Mouse (Mus musculus) erythroblast, embryonic 14.5 days (primary cell): ENCODE data around the gene Masp2. TPM values are rescaled to one million over a fixed set of nuclear protein-coding genes. Genes with fewer than 3 reads are reported as not detected.

Experiments used
- H3K27me3 ChIP-seq: 2 replicates; pipeline ENCODE4 v1.6.1; 2012; ENCODE audit warnings: inconsistent platforms; ENCODE audit not compliant: control insufficient read depth
- H3K36me3 ChIP-seq: 2 replicates; pipeline ENCODE4 v1.6.1; 2012; ENCODE audit warnings: mild to moderate bottlenecking, inconsistent platforms; ENCODE audit not compliant: control insufficient read depth
- H3K4me1 ChIP-seq: 2 replicates; pipeline ENCODE4 v1.6.1; 2012; ENCODE audit warnings: inconsistent platforms; ENCODE audit not compliant: control insufficient read depth
- H3K4me3 ChIP-seq: replicated peaks from 2 replicates; pipeline ENCODE3; 2012; ENCODE audit warnings: moderate library complexity, mild to moderate bottlenecking, inconsistent platforms
- H3K9me3 ChIP-seq: 2 replicates; pipeline ENCODE4 v1.6.1; 2012; ENCODE audit warnings: low read length, inconsistent platforms, mixed read lengths; ENCODE audit not compliant: control insufficient read depth
- GATA1 ChIP-seq: IDR thresholded peaks from 2 replicates; pipeline ENCODE4 v1.6.1; 2012; ENCODE audit warnings: low read length, inconsistent platforms, mixed read lengths
- TAL1 ChIP-seq: IDR thresholded peaks from 3 replicates; pipeline ENCODE4 v1.6.1; 2012; ENCODE audit warnings: low read length, inconsistent platforms, mixed read lengths
- polyA plus RNA-seq: library from polyadenylated mRNA; stranded (reverse); fragments of >175 nt; gene quantifications from 2 replicates; pipeline ENCODE4 v1.2.3, GENCODE M21; 2012

Masp2 gene
- polyA plus RNA-seq, 1 experiment: 0.12 TPM

- H3K4me3 ChIP-seq: no peak overlapping the region
- peaks cover 17% of the 10 kb centered on the region for H3K4me1 ChIP-seq
- H3K27me3 ChIP-seq: no peaks in the 10 kb centered on the region
- peaks cover 17% of the 10 kb centered on the region for H3K9me3 ChIP-seq
- TF ChIP-seq TAL1 (no peak), GATA1 (no peak)
- H3K36me3 ChIP-seq: peaks cover 53% of the 10 kb centered on the region
Observed at GRCm38 (mm10) chr4:148595916-148596315, 6.4 kb upstream of the Masp2 start.

- Histone ChIP-seq H3K9me3 (peaks cover 17% of the 10 kb centered on the region), H3K4me3 (no peak overlapping the region), H3K27me3 (no peaks in the 10 kb centered on the region), H3K4me1 (peaks cover 11% of the 10 kb centered on the region), H3K36me3 (peaks cover 53% of the 10 kb centered on the region)
- TF ChIP-seq GATA1: no peak
- TF ChIP-seq TAL1: no peak
Observed at GRCm38 (mm10) chr4:148596731-148597130, 5.6 kb upstream of the Masp2 start.

- peaks cover 42% of the 10 kb centered on the region for H3K36me3 ChIP-seq
- H3K9me3 ChIP-seq: peaks cover 17% of the 10 kb centered on the region
- TF ChIP-seq GATA1 (no peak), TAL1 (no peak)
- no peaks in the 10 kb centered on the region for H3K27me3 ChIP-seq
- H3K4me1 ChIP-seq: 0 out of 2 replicates have a peak, but pooled peaks cover under 1% of the 10 kb centered on the region
- H3K4me3 ChIP-seq: no peak overlapping the region
Observed at GRCm38 (mm10) chr4:148598826-148599225, 3.5 kb upstream of the Masp2 start.

GRCm38 (mm10) chr4:148600316-148600715, 2.0 kb upstream of the Masp2 start:
- Histone ChIP-seq H3K27me3 (no peaks in the 10 kb centered on the region), H3K36me3 (peaks cover 27% of the 10 kb centered on the region)
- TF ChIP-seq TAL1: no peak
- TF ChIP-seq GATA1: no peak

GRCm38 (mm10) chr4:148601871-148602270, 483 bp upstream of the Masp2 start:
- TF ChIP-seq GATA1 (no peak), TAL1 (no peak)
- Histone ChIP-seq H3K4me3 (no peak overlapping the region), H3K4me1 (0 out of 2 replicates have a peak, but pooled peaks cover 2% of the 10 kb centered on the region)

More at GRCm38 (mm10) chr4:148600316-148600715, 2.0 kb upstream of the Masp2 start:
- H3K9me3 ChIP-seq: peaks cover 17% of the 10 kb centered on the region
- no peak overlapping the region for H3K4me3 ChIP-seq
- 0 out of 2 replicates have a peak, but pooled peaks cover 2% of the 10 kb centered on the region for H3K4me1 ChIP-seq

GRCm38 (mm10) chr4:148603376-148604139, 1.2 kb downstream of the Masp2 start:
- Histone ChIP-seq H3K4me3 (no peak overlapping the region), H3K9me3 (peaks cover 11% of the 10 kb centered on the region), H3K4me1 (0 out of 2 replicates have a peak, but pooled peaks cover 2% of the 10 kb centered on the region), H3K27me3 (no peaks in the 10 kb centered on the region), H3K36me3 (peaks cover 10% of the 10 kb centered on the region)
- TF ChIP-seq GATA1 (no peak), TAL1 (no peak)

More at GRCm38 (mm10) chr4:148601871-148602270, 483 bp upstream of the Masp2 start:
- peaks cover 16% of the 10 kb centered on the region for H3K36me3 ChIP-seq
- peaks cover 17% of the 10 kb centered on the region for H3K9me3 ChIP-seq
- no peaks in the 10 kb centered on the region for H3K27me3 ChIP-seq

GRCm38 (mm10) chr4:148604141-148604540, 1.8 kb downstream of the Masp2 start:
- no peak for TF ChIP-seq TAL1
- TF ChIP-seq GATA1: no peak
- Histone ChIP-seq H3K36me3 (peaks cover 8% of the 10 kb centered on the region), H3K4me1 (0 out of 2 replicates have a peak, but pooled peaks cover 2% of the 10 kb centered on the region), H3K4me3 (no peak overlapping the region), H3K9me3 (peaks cover 6% of the 10 kb centered on the region), H3K27me3 (no peaks in the 10 kb centered on the region)

- Histone ChIP-seq H3K9me3 (peaks cover 5% of the 10 kb centered on the region), H3K4me1 (0 out of 2 replicates have a peak, but pooled peaks cover 2% of the 10 kb centered on the region), H3K4me3 (no peak overlapping the region), H3K27me3 (no peaks in the 10 kb centered on the region), H3K36me3 (peaks cover 12% of the 10 kb centered on the region)
- TF ChIP-seq TAL1 (no peak), GATA1 (no peak)
Observed at GRCm38 (mm10) chr4:148604541-148605165, 2.3 kb downstream of the Masp2 start.

GRCm38 (mm10) chr4:148607758-148608157, 5.4 kb downstream of the Masp2 start:
- no peaks in the 10 kb centered on the region for H3K27me3 ChIP-seq
- TF ChIP-seq GATA1: no peak
- TF ChIP-seq TAL1: no peak
- H3K9me3 ChIP-seq: no peaks in the 10 kb centered on the region
- H3K4me3 ChIP-seq: no peak overlapping the region
- H3K36me3 ChIP-seq: peaks cover 39% of the 10 kb centered on the region
- H3K4me1 ChIP-seq: 0 out of 2 replicates have a peak, but pooled peaks cover 2% of the 10 kb centered on the region
